Mouse (Mus musculus) brain, embryonic 14.5 days (tissue): ENCODE data around the gene Acot11. TPM values are rescaled to one million over a fixed set of nuclear protein-coding genes. Genes with fewer than 3 reads are reported as not detected.

Experiments
- DNase-seq: peaks from one replicate; pipeline ENCODE4 v3.0.0-alpha.2; 2011; ENCODE audit warnings: low read depth
- CTCF ChIP-seq: fragments of 200-500 bp; IDR thresholded peaks from 2 replicates; pipeline ENCODE4 v1.5.1; 2012; ENCODE audit warnings: inconsistent platforms, mild to moderate bottlenecking, moderate library complexity, borderline replicate concordance; ENCODE audit not compliant: insufficient read depth, insufficient read length; ENCODE audit errors: extremely low read depth
- POLR2A ChIP-seq: fragments of 200-500 bp; IDR thresholded peaks from 2 replicates; pipeline ENCODE4 v1.6.1; 2012; ENCODE audit warnings: mild to moderate bottlenecking, inconsistent platforms, borderline replicate concordance; ENCODE audit not compliant: poor library complexity, insufficient read depth, insufficient read length, severe bottlenecking; ENCODE audit errors: extremely low read depth
- polyA plus RNA-seq: library from polyadenylated mRNA; depleted of rRNA; stranded (reverse); fragments of >200 nt; gene quantifications from 2 replicates; pipeline ENCODE4 v1.2.3, GENCODE M21; 2012

Acot11 gene
- polyA plus RNA-seq, 1 experiment: 2.0 TPM

- TF ChIP-seq POLR2A: no peak
- TF ChIP-seq CTCF: no peak
Measured at GRCm38 (mm10) chr4:106837425-106837824, 32.6 kb upstream of the Acot11 start.

GRCm38 (mm10) chr4:106830545-106831112 is 25.8 kb upstream of the Acot11 start:
- no peak for DNase-seq
- TF ChIP-seq CTCF (no peak), POLR2A (no peak)

More at GRCm38 (mm10) chr4:106837425-106837824, 32.6 kb upstream of the Acot11 start:
- no peak for DNase-seq

GRCm38 (mm10) chr4:106827738-106828361 is 23.1 kb upstream of the Acot11 start:
- TF ChIP-seq CTCF (peak; percentile 43), POLR2A (no peak)
- DNase-seq: peak; percentile 75

GRCm38 (mm10) chr4:106825229-106825628 is 20.4 kb upstream of the Acot11 start:
- DNase-seq: no peak
- TF ChIP-seq CTCF (no peak), POLR2A (no peak)

- no peak for DNase-seq
- TF ChIP-seq POLR2A (no peak), CTCF (no peak)
Measured at GRCm38 (mm10) chr4:106819404-106819803, 14.6 kb upstream of the Acot11 start.

GRCm38 (mm10) chr4:106818332-106818731 is 13.5 kb upstream of the Acot11 start:
- no peak for TF ChIP-seq CTCF
- no peak for TF ChIP-seq POLR2A
- no peak for DNase-seq

- no peak for DNase-seq
- TF ChIP-seq POLR2A (no peak), CTCF (no peak)
Measured at GRCm38 (mm10) chr4:106817017-106817416, 12.2 kb upstream of the Acot11 start.

- TF ChIP-seq CTCF: no peak
- no peak for TF ChIP-seq POLR2A
- peak; percentile 97 for DNase-seq
Measured at GRCm38 (mm10) chr4:106815396-106816324, 10.9 kb upstream of the Acot11 start.

- TF ChIP-seq POLR2A (no peak), CTCF (no peak)
Measured at GRCm38 (mm10) chr4:106811162-106811561, 6.4 kb upstream of the Acot11 start.

GRCm38 (mm10) chr4:106810039-106810438 is 5.2 kb upstream of the Acot11 start:
- TF ChIP-seq POLR2A (no peak), CTCF (peak; percentile 34; the same call in 1 of the 2 replicates)
- DNase-seq: no peak

More at GRCm38 (mm10) chr4:106811162-106811561, 6.4 kb upstream of the Acot11 start:
- DNase-seq: no peak

GRCm38 (mm10) chr4:106807287-106807686 is 2.5 kb upstream of the Acot11 start:
- DNase-seq: no peak
- no peak for TF ChIP-seq CTCF
- no peak for TF ChIP-seq POLR2A

GRCm38 (mm10) chr4:106805890-106806289 is 1.1 kb upstream of the Acot11 start:
- TF ChIP-seq CTCF (no peak), POLR2A (no peak)
- DNase-seq: no peak
